Mouse (Mus musculus): ENCODE measurements around the gene Syde2.
A peak's percentile ranks its signal among the peaks of the same experiment; 100 is the strongest.

Gene Syde2

DNA sequence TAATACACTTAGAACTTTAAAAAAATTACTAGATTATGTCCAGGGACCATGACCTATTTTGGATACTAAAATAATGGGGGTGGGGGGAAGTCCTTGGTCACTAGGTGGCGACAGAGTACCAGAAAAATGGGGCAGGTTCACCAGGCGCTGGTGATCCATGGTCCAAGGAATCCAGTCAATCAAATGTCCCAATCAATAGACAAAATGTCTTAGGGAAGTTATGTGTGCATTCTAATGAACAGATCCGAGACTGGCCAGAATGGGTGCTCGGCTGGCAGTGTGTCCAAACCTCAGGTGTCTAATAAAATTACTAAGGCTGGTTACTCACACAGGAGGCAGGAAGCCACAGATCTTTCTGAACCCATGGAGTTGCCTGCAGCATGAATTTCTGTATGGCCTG lies 70.6 kb downstream of the Syde2 start:
- peak; percentile 78 for DNase-seq

DNA sequence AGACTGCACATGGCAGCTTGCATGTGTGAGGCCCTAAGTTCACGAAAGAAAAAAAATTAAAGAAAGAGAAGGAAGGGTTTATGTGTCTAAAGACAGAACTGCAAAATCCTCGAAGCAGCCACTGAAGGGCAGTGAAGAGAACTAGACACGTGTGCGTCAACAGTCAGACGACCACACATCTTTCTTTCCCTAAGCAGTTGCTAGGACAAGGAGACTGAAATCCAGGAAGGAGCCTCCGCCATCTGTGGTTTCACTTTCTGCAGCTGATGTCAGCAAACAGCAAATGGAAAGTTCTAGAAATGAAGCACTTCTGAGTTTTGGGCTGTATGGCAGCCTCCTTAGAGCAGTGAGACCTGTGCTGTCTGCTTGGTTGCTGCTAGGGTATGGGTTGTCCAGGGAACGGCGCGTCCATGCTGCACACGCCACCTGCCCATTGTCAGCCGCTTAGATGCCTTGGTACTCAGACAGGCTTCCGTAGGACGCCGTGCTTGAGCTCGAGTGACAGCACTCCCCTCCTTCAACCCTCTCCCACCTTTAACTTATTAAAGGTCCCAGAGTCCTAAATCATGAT lies 71.8 kb downstream of the Syde2 start:
- DNase-seq, result no peak

DNA sequence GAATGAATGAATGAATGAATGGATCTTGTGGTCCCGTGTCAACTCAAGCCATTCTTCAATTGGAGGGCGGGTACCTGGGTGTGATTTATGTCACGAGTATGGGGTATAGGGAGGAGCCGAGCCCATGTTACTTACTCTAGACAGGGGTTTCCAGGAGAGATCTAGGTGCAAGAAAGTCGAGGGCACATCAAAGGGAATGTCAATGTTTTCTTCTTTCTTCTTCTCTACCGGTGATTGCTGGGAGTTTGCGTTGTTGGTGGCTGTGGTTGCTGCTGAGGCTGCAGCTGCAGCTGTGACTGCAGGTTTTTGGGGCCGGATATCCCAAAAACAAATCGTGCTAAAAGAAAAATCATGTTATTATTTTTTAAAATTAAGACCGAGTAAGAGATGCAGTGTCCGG lies 75.5 kb downstream of the Syde2 start:
- DNase-seq, result peak; percentile 61

DNA sequence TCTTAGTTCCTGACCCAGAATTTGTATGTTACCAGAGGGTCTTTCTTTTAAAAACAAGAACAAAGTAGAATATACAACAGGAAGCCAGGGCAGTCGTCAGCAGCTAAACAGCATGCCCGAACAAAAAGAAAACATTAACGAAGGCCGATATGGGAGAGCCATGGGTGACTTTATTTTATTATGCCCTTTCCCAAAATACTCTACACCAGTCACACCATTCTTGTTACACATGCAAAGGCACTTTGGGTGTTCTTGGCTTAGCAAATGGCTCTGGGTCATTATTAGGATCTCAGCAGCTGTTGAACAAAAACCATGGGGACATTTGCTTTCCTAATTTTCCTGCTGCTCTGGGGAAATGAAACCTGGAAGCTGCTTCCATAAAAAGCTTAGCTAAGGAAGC lies 81.6 kb downstream of the Syde2 start:
- no peak for DNase-seq

Measured in thymus, postnatal 4 days (tissue).